Mouse (Mus musculus): ENCODE results near the gene Gm29776. TPM values are rescaled to one million over a fixed set of nuclear protein-coding genes. Genes with fewer than 3 reads are reported as not detected.

The Gm29776 gene
- polyA plus RNA-seq, 1 experiment from 2014 or later, result 0.14 TPM

DNA sequence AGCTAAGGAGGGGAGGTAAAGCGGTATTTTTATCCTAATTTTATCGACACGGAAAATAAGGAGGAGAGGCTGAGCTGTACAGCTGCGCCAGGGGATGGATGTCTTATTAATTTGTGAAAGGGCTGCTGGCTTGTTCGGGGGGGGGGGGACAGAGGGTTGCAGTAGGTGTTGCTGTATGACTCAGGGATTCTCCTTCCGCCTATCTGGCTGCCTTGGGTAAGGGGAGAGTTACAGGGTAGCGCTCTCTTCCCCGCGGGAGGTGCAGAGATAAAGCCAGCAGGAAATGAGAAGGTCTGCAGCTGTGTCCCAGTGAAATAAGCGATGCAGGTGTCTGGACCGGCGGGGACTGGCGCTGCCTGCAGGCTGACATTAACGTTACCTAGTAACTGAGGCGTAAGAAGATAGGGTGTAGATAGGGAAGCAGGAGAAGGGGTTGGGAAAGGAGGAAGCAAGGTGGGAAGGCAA, 16.0 kb upstream of the Gm29776 start:
- Histone ChIP-seq H3K27me3 (replicated peaks; ENCODE audit: control insufficient read depth, insufficient read depth, low read length) (no peaks in the 10 kb centered on the region), H3K27ac (ENCODE audit: low read length) (no peak overlapping the region), H3K9ac (replicated peaks; ENCODE audit: low read depth, low read length) (peak overlapping the region; percentile 20), H3K4me3 (replicated peaks; ENCODE audit: low read length) (peak overlapping the region; percentile 38), H3K9me3 (ENCODE audit: control insufficient read depth, low read length) (no peaks in the 10 kb centered on the region), H3K4me1 (replicated peaks; ENCODE audit: control insufficient read depth, insufficient read depth, low read length) (peaks cover 7% of the 10 kb centered on the region), H3K4me2 (ENCODE audit: low read length) (peak overlapping the region; percentile 58), H3K36me3 (ENCODE audit: control insufficient read depth, insufficient read depth) (no peaks in the 10 kb centered on the region)
- WGBS, result 2% methylated on average over 15 of the region's 15 CpGs
- peak; percentile 50 for ATAC-seq

DNA sequence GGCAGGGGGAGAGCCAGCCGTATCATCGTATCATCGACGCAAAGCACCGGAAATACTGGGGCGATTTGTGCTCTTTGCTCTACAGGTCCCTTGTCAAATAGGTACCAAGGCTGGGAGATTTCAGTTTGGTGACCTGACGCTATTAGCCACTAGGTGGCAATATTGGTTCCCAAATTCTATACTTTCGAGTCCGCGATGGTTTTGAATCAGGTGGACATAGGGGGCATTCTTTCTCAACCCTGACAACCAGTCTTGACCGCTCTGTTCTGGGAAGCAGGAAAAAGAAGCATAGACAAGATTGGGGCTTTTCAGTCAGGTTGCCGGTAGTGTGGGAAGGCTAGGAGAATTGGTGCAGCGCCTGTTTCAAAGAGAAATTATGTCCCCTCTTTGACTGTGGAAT, 15.5 kb upstream of the Gm29776 start:
- Histone ChIP-seq H3K4me2 (ENCODE audit: low read length) (peak overlapping the region; percentile 58), H3K9ac (replicated peaks; ENCODE audit: low read depth, low read length) (peak overlapping the region; percentile 20), H3K4me1 (replicated peaks; ENCODE audit: control insufficient read depth, insufficient read depth, low read length) (peaks cover 7% of the 10 kb centered on the region), H3K4me3 (replicated peaks; ENCODE audit: low read length) (peak overlapping the region; percentile 38), H3K9me3 (ENCODE audit: control insufficient read depth, low read length) (no peaks in the 10 kb centered on the region), H3K36me3 (ENCODE audit: control insufficient read depth, insufficient read depth) (no peaks in the 10 kb centered on the region), H3K27ac (ENCODE audit: low read length) (no peak overlapping the region), H3K27me3 (replicated peaks; ENCODE audit: control insufficient read depth, insufficient read depth, low read length) (no peaks in the 10 kb centered on the region)
- under 1% methylated on average over 13 of the region's 13 CpGs for WGBS
- peak; percentile 48 for ATAC-seq

DNA sequence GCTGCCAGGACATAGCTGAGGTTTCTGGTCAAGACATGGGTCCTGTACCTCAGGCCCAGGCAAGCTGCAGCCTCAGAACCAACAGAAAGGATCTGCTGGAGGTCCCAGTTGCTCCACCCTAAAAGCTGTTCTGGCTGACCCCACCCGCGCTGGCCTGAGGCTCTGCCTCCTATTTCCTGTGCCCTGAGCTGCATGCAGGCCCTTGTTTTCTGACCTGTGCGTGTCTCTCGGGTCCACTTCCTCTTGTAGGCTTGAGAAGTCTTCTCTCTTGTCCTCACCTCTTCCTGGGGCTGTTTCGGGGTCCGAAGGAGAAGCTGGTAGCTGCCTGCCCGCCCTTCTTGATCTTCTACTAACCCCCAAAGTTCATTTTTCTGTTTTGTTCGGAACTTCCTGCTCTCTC, 14.2 kb upstream of the Gm29776 start:
- no peaks in the 10 kb centered on the region for H3K36me3 ChIP-seq (ENCODE audit: control insufficient read depth, insufficient read depth)
- no peaks in the 10 kb centered on the region for H3K27me3 ChIP-seq (replicated peaks; ENCODE audit: control insufficient read depth, insufficient read depth, low read length)
- no peak overlapping the region for H3K9ac ChIP-seq (replicated peaks; ENCODE audit: low read depth, low read length)
- H3K4me2 ChIP-seq (ENCODE audit: low read length), result no peak overlapping the region
- no peak overlapping the region for H3K27ac ChIP-seq (ENCODE audit: low read length)
- no peak overlapping the region for H3K4me3 ChIP-seq (replicated peaks; ENCODE audit: low read length)
- H3K4me1 ChIP-seq (replicated peaks; ENCODE audit: control insufficient read depth, insufficient read depth, low read length), result peaks cover 7% of the 10 kb centered on the region
- ATAC-seq, result no peak
- H3K9me3 ChIP-seq (ENCODE audit: control insufficient read depth, low read length), result no peaks in the 10 kb centered on the region
- WGBS, result 78% methylated on average over 8 of the region's 8 CpGs

DNA sequence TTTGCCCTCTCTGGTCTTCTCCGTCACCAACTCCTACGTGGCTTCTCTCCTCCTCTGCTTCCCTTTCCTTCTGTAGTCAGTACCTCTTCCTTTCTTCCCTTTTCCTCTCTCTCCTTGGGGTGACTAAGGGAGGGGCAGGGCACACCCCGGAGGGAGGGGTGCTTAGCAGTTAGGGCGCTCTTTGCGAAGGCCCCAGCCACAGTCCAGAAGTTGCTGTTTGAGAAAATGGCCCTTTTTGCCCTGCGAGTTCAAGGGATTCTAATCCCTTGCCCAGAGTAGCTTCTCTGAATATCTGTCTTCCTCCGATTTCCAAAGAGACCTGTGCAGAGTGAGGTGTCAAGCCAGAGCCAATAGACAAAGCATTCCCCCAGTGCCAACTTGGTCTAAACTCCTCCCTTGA, 13.4 kb upstream of the Gm29776 start, which contains the start of gene Cebpe:
Gene Cebpe, minus strand, starts transcription at position 101 of the 400 bp plus-strand sequence.
- no peaks in the 10 kb centered on the region for H3K36me3 ChIP-seq (ENCODE audit: control insufficient read depth, insufficient read depth)
- no peaks in the 10 kb centered on the region for H3K9me3 ChIP-seq (ENCODE audit: control insufficient read depth, low read length)
- H3K4me2 ChIP-seq (ENCODE audit: low read length), result no peak within 1 kb of the TSS
- H3K27ac ChIP-seq (ENCODE audit: low read length), result no peak within 1 kb of the TSS
- WGBS, result 91% methylated on average over 7 of the region's 7 CpGs
- no peak within 1 kb of the TSS for H3K9ac ChIP-seq (replicated peaks; ENCODE audit: low read depth, low read length)
- no peak within 1 kb of the TSS for H3K4me3 ChIP-seq (replicated peaks; ENCODE audit: low read length)
- peaks cover 7% of the 10 kb centered on the region for H3K4me1 ChIP-seq (replicated peaks; ENCODE audit: control insufficient read depth, insufficient read depth, low read length)
- no peaks in the 10 kb centered on the region for H3K27me3 ChIP-seq (replicated peaks; ENCODE audit: control insufficient read depth, insufficient read depth, low read length)
- ATAC-seq, result no peak

DNA sequence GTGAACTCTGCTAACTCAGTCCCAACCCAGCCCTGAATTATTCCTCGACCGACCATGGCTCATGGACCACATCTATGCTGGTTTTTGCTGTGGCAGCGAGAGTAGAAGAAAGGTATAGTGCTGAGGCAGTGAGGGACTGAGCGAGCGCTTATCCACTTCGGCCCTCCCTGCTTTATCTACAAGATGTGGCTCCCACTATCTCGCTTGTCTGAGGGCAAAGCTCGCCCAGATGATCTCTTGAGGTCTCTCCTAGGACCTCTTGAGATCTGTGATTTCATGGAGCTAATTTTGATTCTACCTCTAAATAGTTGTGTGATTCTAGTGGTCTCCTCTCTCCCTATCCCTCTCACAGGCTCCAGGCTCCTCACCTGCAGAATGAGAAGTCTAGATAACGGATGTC, 10.4 kb upstream of the Gm29776 start:
- H3K9ac ChIP-seq (replicated peaks; ENCODE audit: low read depth, low read length), result no peak overlapping the region
- H3K4me2 ChIP-seq (ENCODE audit: low read length), result no peak overlapping the region
- no peak overlapping the region for H3K27ac ChIP-seq (ENCODE audit: low read length)
- WGBS, result 86% methylated on average over 9 of the region's 9 CpGs
- peaks cover 2% of the 10 kb centered on the region; the same call in 1 of the 2 replicates for H3K4me1 ChIP-seq (replicated peaks; ENCODE audit: control insufficient read depth, insufficient read depth, low read length)
- no peaks in the 10 kb centered on the region for H3K27me3 ChIP-seq (replicated peaks; ENCODE audit: control insufficient read depth, insufficient read depth, low read length)
- H3K36me3 ChIP-seq (ENCODE audit: control insufficient read depth, insufficient read depth), result no peaks in the 10 kb centered on the region
- ATAC-seq, result no peak
- no peak overlapping the region for H3K4me3 ChIP-seq (replicated peaks; ENCODE audit: low read length)
- H3K9me3 ChIP-seq (ENCODE audit: control insufficient read depth, low read length), result no peaks in the 10 kb centered on the region

DNA sequence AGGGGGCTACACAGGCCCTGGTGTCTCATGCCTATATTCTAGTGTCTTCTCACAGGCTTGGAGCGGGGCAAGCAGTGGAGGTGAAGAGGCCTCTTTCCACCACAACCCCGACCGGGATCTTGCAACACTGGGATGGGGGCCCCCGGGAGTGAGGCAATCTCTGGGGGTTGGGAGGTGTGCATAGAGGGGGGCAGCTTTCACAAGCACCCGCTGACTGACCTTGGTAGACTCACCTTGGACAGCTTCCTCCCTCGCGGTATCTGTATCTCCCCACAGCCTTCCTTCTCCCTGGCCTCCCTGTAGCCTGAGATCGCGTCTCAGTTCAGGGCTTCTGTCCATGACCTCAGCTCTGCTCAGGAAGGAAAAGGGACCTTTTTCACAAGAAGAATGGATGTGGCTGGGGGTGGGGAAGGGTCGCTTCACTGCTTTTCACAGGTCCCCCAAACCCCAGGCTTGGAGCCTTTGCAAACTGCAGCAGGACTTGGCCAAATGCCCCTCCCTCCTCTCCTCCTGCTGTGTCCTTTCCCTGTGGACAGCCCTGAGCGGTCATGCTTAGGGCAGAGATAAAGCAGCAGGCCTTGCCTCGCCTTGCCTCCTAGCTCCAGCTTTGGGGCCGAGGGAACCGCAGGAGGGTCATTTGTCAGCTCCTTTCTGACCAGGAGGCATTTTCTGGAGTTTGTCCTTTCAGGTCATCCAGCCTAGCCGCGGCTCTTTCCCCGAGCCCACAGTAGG, 8.1 kb upstream of the Gm29776 start:
- Histone ChIP-seq H3K4me1 (replicated peaks; ENCODE audit: control insufficient read depth, insufficient read depth, low read length) (no peaks in the 10 kb centered on the region), H3K4me3 (replicated peaks; ENCODE audit: low read length) (no peak overlapping the region), H3K9ac (replicated peaks; ENCODE audit: low read depth, low read length) (no peak overlapping the region), H3K4me2 (ENCODE audit: low read length) (no peak overlapping the region), H3K9me3 (ENCODE audit: control insufficient read depth, low read length) (no peaks in the 10 kb centered on the region), H3K27ac (ENCODE audit: low read length) (no peak overlapping the region), H3K27me3 (replicated peaks; ENCODE audit: control insufficient read depth, insufficient read depth, low read length) (0 out of 2 replicates have a peak, but pooled peaks cover 2% of the 10 kb centered on the region), H3K36me3 (ENCODE audit: control insufficient read depth, insufficient read depth) (no peaks in the 10 kb centered on the region)
- ATAC-seq, result no peak
- WGBS, result 55% methylated on average over 17 of the region's 17 CpGs

DNA sequence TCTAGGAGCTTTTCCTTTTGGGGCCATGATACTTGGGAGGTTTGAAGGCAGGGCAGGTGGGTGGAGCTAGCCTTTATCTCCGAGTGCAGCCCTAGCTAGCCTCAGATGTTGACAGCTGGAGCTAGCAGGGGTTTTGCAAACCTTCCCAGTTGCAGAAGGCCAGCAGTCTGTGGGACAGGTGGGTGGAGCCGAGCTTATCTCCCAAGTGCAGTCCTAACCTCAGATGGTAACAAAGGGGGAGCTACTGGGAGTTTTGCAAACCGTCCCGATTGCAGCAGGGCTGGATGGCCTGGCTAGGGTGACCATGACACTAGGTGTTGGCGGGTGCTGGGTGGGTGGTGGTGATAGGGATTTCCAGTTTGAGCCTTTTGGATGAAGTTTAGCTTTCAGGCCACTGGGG, 7.2 kb upstream of the Gm29776 start:
- H3K4me1 ChIP-seq (replicated peaks; ENCODE audit: control insufficient read depth, insufficient read depth, low read length), result no peaks in the 10 kb centered on the region
- WGBS, result 66% methylated on average over 5 of the region's 5 CpGs
- no peak overlapping the region for H3K4me2 ChIP-seq (ENCODE audit: low read length)
- no peak overlapping the region for H3K9ac ChIP-seq (replicated peaks; ENCODE audit: low read depth, low read length)
- H3K27ac ChIP-seq (ENCODE audit: low read length), result no peak overlapping the region
- H3K36me3 ChIP-seq (ENCODE audit: control insufficient read depth, insufficient read depth), result no peaks in the 10 kb centered on the region
- H3K27me3 ChIP-seq (replicated peaks; ENCODE audit: control insufficient read depth, insufficient read depth, low read length), result 0 out of 2 replicates have a peak, but pooled peaks cover 2% of the 10 kb centered on the region
- no peak overlapping the region for H3K4me3 ChIP-seq (replicated peaks; ENCODE audit: low read length)
- no peaks in the 10 kb centered on the region for H3K9me3 ChIP-seq (ENCODE audit: control insufficient read depth, low read length)
- no peak for ATAC-seq

DNA sequence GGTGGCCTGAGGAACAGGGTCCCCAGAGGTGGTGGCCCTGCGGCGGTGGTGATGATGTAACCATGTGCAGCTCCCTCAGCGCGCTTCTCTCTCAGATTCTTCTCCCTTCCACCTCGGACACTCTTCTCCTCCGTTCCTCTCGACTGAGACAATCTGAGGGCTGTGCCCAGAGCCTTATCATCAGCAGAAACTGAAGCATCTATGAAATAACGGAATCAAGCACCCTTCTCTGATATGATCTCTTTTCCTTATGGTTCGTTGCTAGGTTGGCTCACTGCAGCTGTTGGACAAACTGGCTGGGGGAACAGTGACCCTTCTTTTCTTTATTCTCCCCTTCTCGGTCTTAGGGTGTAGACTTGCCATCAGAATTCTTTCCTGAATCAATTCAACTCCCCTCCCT, 4.6 kb upstream of the Gm29776 start:
- H3K4me3 ChIP-seq (replicated peaks; ENCODE audit: low read length), result no peak overlapping the region
- no peak for ATAC-seq

DNA sequence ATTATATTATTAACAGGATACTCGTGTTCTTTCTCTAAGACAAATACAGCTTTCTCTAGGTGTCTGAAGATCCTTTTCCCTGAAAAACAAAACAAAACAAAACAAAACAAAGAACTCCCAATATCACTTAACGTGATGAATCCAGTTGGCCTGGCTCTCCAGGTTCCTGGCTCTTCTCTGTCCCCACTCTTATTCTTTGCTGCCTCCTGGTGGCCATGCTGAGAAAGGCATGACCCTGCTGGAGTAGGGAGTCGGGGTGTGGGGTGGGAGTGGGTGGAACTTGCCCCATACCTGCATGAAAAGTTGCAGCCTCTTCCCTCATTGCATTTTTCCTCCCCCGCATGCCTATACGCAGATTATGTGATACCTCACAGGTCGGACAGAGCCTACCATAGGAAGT, 2.7 kb upstream of the Gm29776 start:
- Histone ChIP-seq H3K4me1 (replicated peaks; ENCODE audit: control insufficient read depth, insufficient read depth, low read length) (no peaks in the 10 kb centered on the region), H3K9me3 (ENCODE audit: control insufficient read depth, low read length) (no peaks in the 10 kb centered on the region), H3K4me2 (ENCODE audit: low read length) (no peak overlapping the region), H3K9ac (replicated peaks; ENCODE audit: low read depth, low read length) (no peak overlapping the region), H3K36me3 (ENCODE audit: control insufficient read depth, insufficient read depth) (no peaks in the 10 kb centered on the region), H3K27me3 (replicated peaks; ENCODE audit: control insufficient read depth, insufficient read depth, low read length) (0 out of 2 replicates have a peak, but pooled peaks cover 2% of the 10 kb centered on the region), H3K4me3 (replicated peaks; ENCODE audit: low read length) (no peak overlapping the region), H3K27ac (ENCODE audit: low read length) (no peak overlapping the region)
- 0 out of 2 replicates have a peak, but pooled peaks have one; percentile 49 for ATAC-seq
- WGBS, result 6% methylated on average over 6 of the region's 6 CpGs

More for the DNA sequence above, 4.6 kb upstream of the Gm29776 start:
- no peaks in the 10 kb centered on the region for H3K4me1 ChIP-seq (replicated peaks; ENCODE audit: control insufficient read depth, insufficient read depth, low read length)
- no peaks in the 10 kb centered on the region for H3K36me3 ChIP-seq (ENCODE audit: control insufficient read depth, insufficient read depth)
- H3K27me3 ChIP-seq (replicated peaks; ENCODE audit: control insufficient read depth, insufficient read depth, low read length), result 0 out of 2 replicates have a peak, but pooled peaks cover 2% of the 10 kb centered on the region
- WGBS, result 71% methylated on average over 10 of the region's 10 CpGs
- H3K27ac ChIP-seq (ENCODE audit: low read length), result no peak overlapping the region
- no peak overlapping the region for H3K4me2 ChIP-seq (ENCODE audit: low read length)
- no peak overlapping the region for H3K9ac ChIP-seq (replicated peaks; ENCODE audit: low read depth, low read length)
- H3K9me3 ChIP-seq (ENCODE audit: control insufficient read depth, low read length), result no peaks in the 10 kb centered on the region

All from forebrain, embryonic 16.5 days (tissue).